Comparison of ENCODE assay signal across 26 mouse cellular contexts in the genomic region with DNA sequence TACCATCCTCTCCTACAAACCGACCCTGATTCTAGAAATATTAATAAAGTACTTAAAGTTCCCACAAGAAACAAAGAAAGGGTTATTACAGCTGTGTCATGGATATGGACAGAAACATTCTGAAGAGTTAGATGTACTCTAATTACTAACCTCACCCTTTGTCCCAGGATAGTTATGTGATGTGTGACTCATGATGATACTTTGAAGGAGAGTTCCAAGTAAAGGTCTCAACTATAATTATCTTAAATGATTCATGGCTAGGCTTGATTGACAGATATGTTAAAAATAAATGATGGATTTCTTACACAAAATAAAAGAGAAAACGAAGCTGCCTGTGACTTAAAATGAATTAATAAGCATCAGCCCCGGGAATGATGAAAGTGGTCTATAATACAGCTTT.
"Had no signal": no experiment of that assay in that cellular context is flagged by ENCODE, and none has a peak within 500 bp of the region (broad histone marks: within the 10 kb centered on the region; RNA-seq: fewer than 3 reads in every experiment).

No protein-coding gene starts in this region.

- H3K36me3 ChIP-seq: embryonic facial prominence, embryonic 10.5 days; embryonic facial prominence, embryonic 12.5 days; embryonic facial prominence, embryonic 13.5 days; embryonic facial prominence, embryonic 15.5 days; forebrain, embryonic 10.5 days; forebrain, embryonic 12.5 days; heart, embryonic 10.5 days had no signal

- ATAC-seq: forebrain, embryonic 13.5 days; forebrain, embryonic 14.5 days; forebrain, embryonic 16.5 days had no signal

- H3K4me1 ChIP-seq: embryonic facial prominence, embryonic 10.5 days; embryonic facial prominence, embryonic 12.5 days; embryonic facial prominence, embryonic 13.5 days; embryonic facial prominence, embryonic 15.5 days; forebrain, embryonic 10.5 days; forebrain, embryonic 12.5 days; heart, embryonic 10.5 days had no signal

- H3K27ac ChIP-seq: embryonic facial prominence, embryonic 10.5 days; embryonic facial prominence, embryonic 12.5 days; embryonic facial prominence, embryonic 13.5 days; embryonic facial prominence, embryonic 15.5 days; forebrain, embryonic 10.5 days; forebrain, embryonic 12.5 days; forebrain, embryonic 13.5 days; gastrocnemius, adult 2 months; heart, adult 2 months; heart, embryonic 10.5 days had no signal

- H3K9ac ChIP-seq: embryonic facial prominence, embryonic 12.5 days; embryonic facial prominence, embryonic 13.5 days; embryonic facial prominence, embryonic 15.5 days; forebrain, embryonic 12.5 days; forebrain, embryonic 13.5 days had no signal

- H3K9me3 ChIP-seq: embryonic facial prominence, embryonic 10.5 days; embryonic facial prominence, embryonic 12.5 days; embryonic facial prominence, embryonic 13.5 days; embryonic facial prominence, embryonic 15.5 days; forebrain, embryonic 10.5 days; forebrain, embryonic 12.5 days; forebrain, embryonic 13.5 days; heart, embryonic 10.5 days had no signal

- DNase-seq: cerebellum, adult 9-10 months; cerebellum, adult 9-11 months; cerebellum, postnatal 10 days; cerebellum, postnatal 14 days; cerebellum, postnatal 25 days; cerebellum, postnatal 36 days; embryo, embryonic 11 days; gastrocnemius, adult 2 months; gastrocnemius, postnatal 10 days; gastrocnemius, postnatal 14 days; gastrocnemius, postnatal 25 days; gastrocnemius, postnatal 36 days; heart, adult 11 months; heart, adult 18-20 months; heart, adult 2 months had no signal

- H3K4me3 ChIP-seq: embryonic facial prominence, embryonic 10.5 days; embryonic facial prominence, embryonic 12.5 days; embryonic facial prominence, embryonic 13.5 days; embryonic facial prominence, embryonic 15.5 days; erythroblast, embryonic 14.5 days; forebrain, embryonic 10.5 days; forebrain, embryonic 12.5 days; forebrain, embryonic 13.5 days; gastrocnemius, adult 2 months; heart, adult 2 months; heart, embryonic 10.5 days had no signal

- H3K27me3 ChIP-seq: embryonic facial prominence, embryonic 12.5 days; embryonic facial prominence, embryonic 13.5 days; embryonic facial prominence, embryonic 15.5 days; forebrain, embryonic 12.5 days; forebrain, embryonic 13.5 days had no signal

- H3K4me2 ChIP-seq: embryonic facial prominence, embryonic 12.5 days; embryonic facial prominence, embryonic 13.5 days; embryonic facial prominence, embryonic 15.5 days; forebrain, embryonic 12.5 days; forebrain, embryonic 13.5 days had no signal
